Mouse (Mus musculus) lung, embryonic 15.5 days (tissue): Measurements from ENCODE around the gene Rep15. TPM values are rescaled to one million over a fixed set of nuclear protein-coding genes. Genes with fewer than 3 reads are reported as not detected.

ENCODE experiments used
- ATAC-seq: fragments of 200-750 bp; cut with Nextera tagmentation; 2 replicates; pipeline ENCODE4 v1.8.0; 2017; ENCODE audit warnings: moderate number of reproducible peaks, borderline replicate concordance; ENCODE audit not compliant: low FRiP score, low TSS enrichment; ENCODE audit errors: extremely low read depth
- H3K27ac ChIP-seq: fragments of 300-500 bp; sonication (generic); 2 replicates; pipeline ENCODE4 v1.5.1; 2015; ENCODE audit warnings: moderate library complexity, mild to moderate bottlenecking, inconsistent platforms
- H3K27me3 ChIP-seq: fragments of 300-500 bp; sonication (generic); 2 replicates; pipeline ENCODE4 v1.6.1; 2015; ENCODE audit warnings: inconsistent platforms
- H3K36me3 ChIP-seq: fragments of 300-500 bp; sonication (generic); 2 replicates; pipeline ENCODE4 v1.6.1; 2015; ENCODE audit warnings: inconsistent platforms
- H3K4me1 ChIP-seq: fragments of 300-500 bp; sonication (generic); 2 replicates; pipeline ENCODE4 v1.6.1; 2015; ENCODE audit warnings: inconsistent platforms
- H3K4me2 ChIP-seq: fragments of 300-500 bp; sonication (generic); 2 replicates; pipeline ENCODE4 v1.6.1; 2015; ENCODE audit warnings: inconsistent platforms, mild to moderate bottlenecking, moderate library complexity
- H3K4me3 ChIP-seq: fragments of 300-500 bp; sonication (generic); 2 replicates; pipeline ENCODE4 v1.5.1; 2015; ENCODE audit warnings: mild to moderate bottlenecking, inconsistent platforms
- H3K9ac ChIP-seq: fragments of 300-500 bp; sonication (generic); 2 replicates; pipeline ENCODE4 v1.6.1; 2015; ENCODE audit warnings: inconsistent platforms
- H3K9me3 ChIP-seq: fragments of 300-500 bp; sonication (generic); 2 replicates; pipeline ENCODE4 v1.6.1; 2016; ENCODE audit warnings: inconsistent platforms
- WGBS: fragments of 180-500 bp; shearing (Covaris S2); methylation state at CpG from one replicate; pipeline ENCODE4 v1.1.7; 2015; 5-methylcytosine and 5-hydroxymethylcytosine counted together
- polyA plus RNA-seq: library from polyadenylated mRNA; unstranded; fragments of >200 nt; fragmentation: Nextera tagmentation; extraction: Ambion mirVana; gene quantifications from 2 replicates; pipeline ENCODE4 v1.2.1, GENCODE M21; 2015

Rep15 gene
- polyA plus RNA-seq: 0.47 and 1.2 TPM in 2 replicates

DNA sequence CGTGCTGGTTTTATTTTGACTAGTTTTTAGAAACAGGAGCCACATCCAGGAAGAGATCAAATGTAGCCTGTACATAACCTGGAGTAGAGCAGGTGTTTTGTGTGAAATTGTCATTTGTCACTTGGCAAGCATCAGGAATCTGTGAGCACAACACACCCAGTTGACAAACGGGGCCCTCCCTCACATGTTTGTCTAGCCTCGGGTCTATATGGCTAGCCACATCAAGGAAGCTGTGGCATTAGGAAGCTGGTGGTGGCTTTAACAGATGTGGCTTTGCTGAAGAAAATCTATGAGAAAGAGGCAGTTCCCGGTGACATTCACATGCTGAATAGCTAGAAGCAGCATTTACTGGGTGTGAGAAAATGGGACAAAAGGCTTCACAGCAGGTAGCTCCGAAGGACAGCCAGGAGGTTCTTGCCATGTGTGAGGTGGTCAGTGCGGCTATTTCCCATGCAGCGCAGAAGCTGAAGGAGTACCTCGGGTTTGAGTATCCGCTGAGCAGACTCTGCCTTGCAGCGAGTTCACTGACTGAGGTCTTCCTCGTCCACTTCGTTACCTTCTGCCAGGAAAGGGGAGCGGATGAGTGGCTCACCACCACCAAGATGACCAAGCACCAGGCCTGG, at the start of gene Rep15:
Gene Rep15, plus strand, starts transcription at position 282 of the 623 bp plus-strand sequence.
- Histone ChIP-seq H3K27ac (no peak within 1 kb of the TSS), H3K4me3 (no peak within 1 kb of the TSS), H3K27me3 (no peaks in the 10 kb centered on the region), H3K4me2 (no peak within 1 kb of the TSS), H3K9ac (no peak within 1 kb of the TSS), H3K4me1 (no peaks in the 10 kb centered on the region), H3K36me3 (peaks cover 19% of the 10 kb centered on the region; the same call in 1 of the 2 replicates), H3K9me3 (no peaks in the 10 kb centered on the region)
- no peak for ATAC-seq
- WGBS: 61% methylated on average over 13 of the region's 13 CpGs

- H3K9me3 ChIP-seq: no peaks in the 10 kb centered on the region
- no peaks in the 10 kb centered on the region for H3K27me3 ChIP-seq
- no peak for ATAC-seq
- H3K27ac ChIP-seq: no peak overlapping the region
- no peaks in the 10 kb centered on the region for H3K36me3 ChIP-seq
- no peak overlapping the region for H3K9ac ChIP-seq
- H3K4me1 ChIP-seq: peaks cover 7% of the 10 kb centered on the region
- 63% methylated on average over 3 of the region's 3 CpGs for WGBS
- H3K4me2 ChIP-seq: no peak overlapping the region
- H3K4me3 ChIP-seq: no peak overlapping the region
These were observed 47.8 kb upstream of the Rep15 start for GRCm38 (mm10) chr6:146984569-146984968.

GRCm38 (mm10) chr6:146994236-146994635, 38.1 kb upstream of the Rep15 start:
- WGBS: 37% methylated on average over 5 of the region's 5 CpGs
- Histone ChIP-seq H3K4me2 (no peak overlapping the region), H3K27me3 (no peaks in the 10 kb centered on the region), H3K4me1 (no peaks in the 10 kb centered on the region), H3K36me3 (peaks cover 12% of the 10 kb centered on the region; the same call in 1 of the 2 replicates), H3K27ac (no peak overlapping the region), H3K4me3 (no peak overlapping the region), H3K9ac (no peak overlapping the region), H3K9me3 (no peaks in the 10 kb centered on the region)
- ATAC-seq: no peak

GRCm38 (mm10) chr6:146995391-146995790, 37.0 kb upstream of the Rep15 start:
- ATAC-seq: no peak
- Histone ChIP-seq H3K27me3 (no peaks in the 10 kb centered on the region), H3K9me3 (no peaks in the 10 kb centered on the region), H3K36me3 (peaks cover 18% of the 10 kb centered on the region; the same call in 1 of the 2 replicates), H3K4me2 (no peak overlapping the region), H3K4me3 (no peak overlapping the region), H3K9ac (no peak overlapping the region), H3K4me1 (no peaks in the 10 kb centered on the region), H3K27ac (no peak overlapping the region)
- WGBS: 87% methylated on average over 2 of the region's 2 CpGs

- ATAC-seq: no peak
- H3K36me3 ChIP-seq: peaks cover 21% of the 10 kb centered on the region
- H3K9me3 ChIP-seq: no peaks in the 10 kb centered on the region
- no peak overlapping the region for H3K9ac ChIP-seq
- H3K4me2 ChIP-seq: no peak overlapping the region
- H3K27me3 ChIP-seq: no peaks in the 10 kb centered on the region
- 82% methylated on average over 6 of the region's 6 CpGs for WGBS
- H3K4me1 ChIP-seq: no peaks in the 10 kb centered on the region
- H3K27ac ChIP-seq: no peak overlapping the region
- no peak overlapping the region for H3K4me3 ChIP-seq
These were observed 36.5 kb upstream of the Rep15 start for GRCm38 (mm10) chr6:146995878-146996277.

- Histone ChIP-seq H3K27me3 (no peaks in the 10 kb centered on the region), H3K4me2 (no peak overlapping the region), H3K9ac (no peak overlapping the region), H3K27ac (no peak overlapping the region), H3K4me1 (no peaks in the 10 kb centered on the region), H3K36me3 (peaks cover 23% of the 10 kb centered on the region), H3K4me3 (no peak overlapping the region), H3K9me3 (no peaks in the 10 kb centered on the region)
- WGBS: 52% methylated on average over 6 of the region's 6 CpGs
- ATAC-seq: no peak
These were observed 35.4 kb upstream of the Rep15 start for GRCm38 (mm10) chr6:146997006-146997405.

- H3K27me3 ChIP-seq: no peaks in the 10 kb centered on the region
- no peak overlapping the region for H3K4me3 ChIP-seq
- H3K27ac ChIP-seq: no peak overlapping the region
- ATAC-seq: no peak
- 82% methylated on average over 4 of the region's 4 CpGs for WGBS
- no peaks in the 10 kb centered on the region for H3K4me1 ChIP-seq
- H3K9me3 ChIP-seq: no peaks in the 10 kb centered on the region
- no peak overlapping the region for H3K4me2 ChIP-seq
- H3K9ac ChIP-seq: no peak overlapping the region
- H3K36me3 ChIP-seq: peaks cover 35% of the 10 kb centered on the region
These were observed 33.7 kb upstream of the Rep15 start for GRCm38 (mm10) chr6:146998710-146999109.

DNA sequence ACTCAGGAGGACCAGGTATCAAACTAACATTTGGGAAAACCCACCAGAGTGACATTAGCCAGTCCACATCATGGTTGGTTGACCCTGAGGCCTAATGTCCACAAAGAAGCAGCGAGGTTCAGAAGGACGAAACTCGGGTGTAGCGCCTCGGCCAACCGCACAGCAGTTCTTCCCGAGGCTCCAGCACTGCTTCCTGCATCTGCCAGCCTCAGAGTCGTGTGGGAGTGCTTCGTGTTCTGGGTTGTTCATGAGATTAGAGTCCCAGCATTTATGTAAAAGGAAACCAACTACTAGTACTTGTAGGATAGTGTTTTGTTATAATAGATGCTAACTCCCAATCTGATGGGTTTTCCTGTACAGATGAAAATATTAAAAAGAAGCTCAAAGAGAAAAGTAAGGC, 33.1 kb upstream of the Rep15 start:
- no peak for ATAC-seq
- H3K9me3 ChIP-seq: no peaks in the 10 kb centered on the region
- H3K9ac ChIP-seq: no peak overlapping the region
- no peaks in the 10 kb centered on the region for H3K27me3 ChIP-seq
- H3K4me2 ChIP-seq: no peak overlapping the region
- H3K36me3 ChIP-seq: peaks cover 35% of the 10 kb centered on the region
- H3K27ac ChIP-seq: no peak overlapping the region
- H3K4me3 ChIP-seq: no peak overlapping the region
- 81% methylated on average over 9 of the region's 9 CpGs for WGBS
- H3K4me1 ChIP-seq: no peaks in the 10 kb centered on the region

GRCm38 (mm10) chr6:146999755-147000154, 32.6 kb upstream of the Rep15 start:
- 75% methylated on average over 2 of the region's 2 CpGs for WGBS
- H3K36me3 ChIP-seq: peaks cover 35% of the 10 kb centered on the region

GRCm38 (mm10) chr6:147008148-147008547, 24.2 kb upstream of the Rep15 start:
- H3K9me3 ChIP-seq: no peaks in the 10 kb centered on the region
- H3K27ac ChIP-seq: no peak overlapping the region
- H3K9ac ChIP-seq: no peak overlapping the region
- no peaks in the 10 kb centered on the region for H3K27me3 ChIP-seq
- H3K36me3 ChIP-seq: peaks cover 10% of the 10 kb centered on the region
- H3K4me3 ChIP-seq: no peak overlapping the region
- WGBS: 63% methylated on average over 3 of the region's 3 CpGs
- no peak for ATAC-seq
- no peak overlapping the region for H3K4me2 ChIP-seq
- H3K4me1 ChIP-seq: no peaks in the 10 kb centered on the region

More at GRCm38 (mm10) chr6:146999755-147000154, 32.6 kb upstream of the Rep15 start:
- Histone ChIP-seq H3K4me1 (no peaks in the 10 kb centered on the region), H3K9ac (no peak overlapping the region), H3K27ac (no peak overlapping the region), H3K4me2 (no peak overlapping the region), H3K27me3 (no peaks in the 10 kb centered on the region), H3K4me3 (no peak overlapping the region), H3K9me3 (no peaks in the 10 kb centered on the region)
- no peak for ATAC-seq

DNA sequence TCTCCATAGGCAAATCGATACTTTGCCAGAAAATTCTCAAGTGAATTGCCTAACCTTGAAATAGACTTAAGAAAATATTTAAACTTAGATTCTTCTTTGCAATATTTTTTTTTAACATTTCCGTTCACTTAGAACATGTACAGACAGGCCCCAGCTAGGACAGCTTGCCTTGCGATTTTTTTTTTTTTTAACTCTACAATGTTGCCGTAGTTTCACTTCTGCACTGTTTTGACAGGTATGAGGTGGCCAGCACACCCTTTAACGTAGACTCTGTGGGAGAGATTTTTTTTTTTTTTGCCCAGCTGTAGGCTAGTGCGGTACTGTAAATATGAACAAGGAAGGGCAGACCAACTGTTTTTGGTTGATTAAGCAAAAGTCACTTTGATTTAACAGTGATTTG, 22.0 kb upstream of the Rep15 start:
- no peak for ATAC-seq
- Histone ChIP-seq H3K9ac (no peak overlapping the region), H3K4me3 (no peak overlapping the region), H3K9me3 (no peaks in the 10 kb centered on the region), H3K4me1 (no peaks in the 10 kb centered on the region), H3K4me2 (no peak overlapping the region), H3K36me3 (peaks cover 14% of the 10 kb centered on the region), H3K27ac (no peak overlapping the region), H3K27me3 (no peaks in the 10 kb centered on the region)
- WGBS: 84% methylated on average over 6 of the region's 6 CpGs

DNA sequence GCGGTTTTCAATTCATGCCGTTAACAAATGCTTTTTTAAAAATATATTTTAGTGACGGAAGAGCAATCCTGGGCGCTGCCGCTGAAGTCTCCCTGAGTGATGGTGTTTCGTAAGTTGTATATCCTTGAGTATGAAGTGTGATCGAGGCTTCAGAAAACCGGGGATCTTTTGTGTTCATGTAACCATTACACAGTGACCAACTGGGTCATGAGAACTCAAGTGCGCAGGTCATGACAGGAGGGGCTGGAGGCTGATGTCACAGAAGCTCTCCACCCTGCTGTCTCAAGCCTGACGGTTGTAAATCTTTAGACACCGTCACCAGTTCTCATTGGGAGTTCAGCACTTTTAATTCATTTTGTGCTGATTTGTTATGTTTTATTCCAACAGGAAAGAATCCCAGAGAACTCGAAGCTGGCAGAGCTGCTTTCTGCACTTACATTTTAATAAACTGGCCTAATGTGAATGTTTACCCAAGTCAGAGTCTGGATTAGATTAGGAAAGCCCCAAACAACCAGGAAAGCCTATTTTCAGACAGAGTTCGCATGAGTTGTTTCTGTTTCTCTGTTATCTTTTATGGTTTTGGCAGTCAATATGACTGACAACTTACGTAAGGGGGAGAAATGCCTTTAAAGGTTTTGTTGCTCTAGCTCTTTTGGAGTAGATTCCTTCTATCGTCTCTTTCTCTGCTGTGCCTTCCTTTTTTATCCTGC, 21.4 kb upstream of the Rep15 start:
- H3K36me3 ChIP-seq: peaks cover 14% of the 10 kb centered on the region
- 79% methylated on average over 15 of the region's 15 CpGs for WGBS
- H3K4me3 ChIP-seq: no peak overlapping the region
- no peak overlapping the region for H3K9ac ChIP-seq
- H3K27me3 ChIP-seq: no peaks in the 10 kb centered on the region
- H3K27ac ChIP-seq: no peak overlapping the region
- no peak overlapping the region for H3K4me2 ChIP-seq
- ATAC-seq: no peak
- no peaks in the 10 kb centered on the region for H3K9me3 ChIP-seq
- H3K4me1 ChIP-seq: no peaks in the 10 kb centered on the region
